ENCODE assay signal across 8 mouse cellular contexts in genomic region chr1:164899506-164899905, GRCm38 (mm10). TPM values are rescaled to one million over a fixed set of nuclear protein-coding genes. Genes with fewer than 3 reads are reported as not detected.
DNase-seq lines count a peak whose midpoint lies in the region; ATAC-seq and TF ChIP-seq lines count a peak whose summit lies in the region.

No protein-coding gene starts in this region.

- no peak overlapping the region; the same call in 1 of the 2 replicates for H3K9ac ChIP-seq in neural tube, embryonic 11.5 days (ENCODE audit: low read length)
- H3K9ac ChIP-seq in lung, embryonic 15.5 days: no peak overlapping the region

- H3K27ac ChIP-seq in neural tube, embryonic 11.5 days (ENCODE audit: low read depth, low read length): no peak overlapping the region
- H3K27ac ChIP-seq in kidney, adult 2 months (ENCODE audit: insufficient read depth, low read depth, low read length): peak overlapping the region; percentile 100
- no peak overlapping the region for H3K27ac ChIP-seq in lung, embryonic 15.5 days

- no peak for TF ChIP-seq POLR2A in kidney, adult 2 months (IDR thresholded peaks at IDR 0.05; ENCODE audit: low read depth, low read length)

- WGBS in neural tube, embryonic 11.5 days: 33% methylated on average over 7 of the region's 7 CpGs
- 17% methylated on average over 7 of the region's 7 CpGs for WGBS in kidney, adult 2 months
- WGBS in lung, embryonic 15.5 days: 32% methylated on average over 7 of the region's 7 CpGs

- H3K4me3 ChIP-seq in neural tube, embryonic 11.5 days (ENCODE audit: low read depth, low read length): peak overlapping the region; percentile 41
- peak overlapping the region; percentile 90 for H3K4me3 ChIP-seq in kidney, adult 2 months (ENCODE audit: insufficient read depth, low read depth, low read length)
- peak overlapping the region; percentile 46 for H3K4me3 ChIP-seq in lung, embryonic 15.5 days

- no peaks in the 10 kb centered on the region for H3K9me3 ChIP-seq in neural tube, embryonic 11.5 days (ENCODE audit: control insufficient read depth, low read length)
- H3K9me3 ChIP-seq in lung, embryonic 15.5 days: no peaks in the 10 kb centered on the region

- ATAC-seq in neural tube, embryonic 11.5 days (ENCODE audit: insufficient read depth, low FRiP score, low TSS enrichment): peak; percentile 14; the same call in 1 of the 2 replicates
- ATAC-seq in lung, embryonic 15.5 days (ENCODE audit: borderline replicate concordance, extremely low read depth, low FRiP score, low TSS enrichment): no peak
- ATAC-seq in erythroblast, adult 5-6 weeks (replicated peaks; ENCODE audit: low FRiP score, poor library complexity, severe bottlenecking): no peak

- peak overlapping the region; percentile 73 for H3K4me2 ChIP-seq in neural tube, embryonic 11.5 days (ENCODE audit: low read depth)
- peak overlapping the region; percentile 89 for H3K4me2 ChIP-seq in lung, embryonic 15.5 days

- no peak for TF ChIP-seq CTCF in kidney, adult 2 months (conservative IDR thresholded peaks at IDR 0.05; ENCODE audit: insufficient read depth, insufficient read length, low read depth, low read length)

- no peak for DNase-seq in neural tube, embryonic 11.5 days (ENCODE audit: low spot score)
- DNase-seq in neural tube, embryonic 10.5 days (ENCODE audit: extremely low spot score, low spot score): no peak
- peak; percentile 33 for DNase-seq in heart, adult 8-10 months (ENCODE audit: low spot score)
- peak; percentile 95 for DNase-seq in kidney, adult 2 months
- DNase-seq in right cerebral cortex, postnatal 14 days: no peak
- no peak for DNase-seq in thymus, postnatal 36 days

- no peaks in the 10 kb centered on the region for H3K4me1 ChIP-seq in neural tube, embryonic 11.5 days (ENCODE audit: control insufficient read depth, insufficient read depth, low read length)
- H3K4me1 ChIP-seq in kidney, adult 2 months (ENCODE audit: control insufficient read depth, insufficient read depth, low read length): peaks cover 21% of the 10 kb centered on the region
- H3K4me1 ChIP-seq in lung, embryonic 15.5 days: peaks cover 10% of the 10 kb centered on the region; the same call in 1 of the 2 replicates

- no peaks in the 10 kb centered on the region for H3K27me3 ChIP-seq in neural tube, embryonic 11.5 days (ENCODE audit: control insufficient read depth, insufficient read depth, low read length)
- H3K27me3 ChIP-seq in kidney, adult 2 months (replicated peaks; ENCODE audit: control insufficient read depth, insufficient read depth, low read length): no peaks in the 10 kb centered on the region
- H3K27me3 ChIP-seq in lung, embryonic 15.5 days: no peaks in the 10 kb centered on the region

- no peaks in the 10 kb centered on the region for H3K36me3 ChIP-seq in neural tube, embryonic 11.5 days (ENCODE audit: control insufficient read depth, insufficient read depth, low read length)
- H3K36me3 ChIP-seq in kidney, adult 2 months (ENCODE audit: control insufficient read depth, insufficient read depth, low read length): no peaks in the 10 kb centered on the region
- H3K36me3 ChIP-seq in lung, embryonic 15.5 days: no peaks in the 10 kb centered on the region

RNA-seq across cellular contexts. Expression of gene Xcl1, which starts 35.8 kb away (rescaled TPM):
- not detected in 2 replicates for polyA plus RNA-seq in neural tube, embryonic 11.5 days (2014; fragmentation: Nextera tagmentation; extraction: Ambion mirVana)
- not detected for total RNA-seq in heart, adult 8-10 months (2022)
- 0.23 and 0.86 TPM in 2 replicates for polyA plus RNA-seq in kidney, adult 2 months (2012; rRNA removed)
- polyA plus RNA-seq in lung, embryonic 15.5 days (2015; fragmentation: Nextera tagmentation; extraction: Ambion mirVana): 0.52 TPM in 1 of 2 replicates, not detected in the other
- 5.2 TPM in 1 of 2 replicates, not detected in the other for total RNA-seq in erythroblast, adult 5-6 weeks (2015; ENCODE audit: low replicate concordance)
- total RNA-seq in erythroblast, adult 5-6 weeks (2017; ENCODE audit: low replicate concordance): 0.98 and 2.8 TPM in 2 replicates

Comparison
In these comparisons a context has a peak if more than half of its experiments do, and no peak if none do; other contexts are left out.
1. DNase-seq: peak in heart, adult 8-10 months (single experiment) and kidney, adult 2 months (single experiment); none in neural tube, embryonic 11.5 days (single experiment), neural tube, embryonic 10.5 days (single experiment), right cerebral cortex, postnatal 14 days (single experiment) and thymus, postnatal 36 days (0 of 2).
2. Peak in every context shown above with its lines, with median percentiles within 50 percentile points of each other: H3K4me3 ChIP-seq.